8 mouse cellular contexts compared by ENCODE assay signal in the genomic region with DNA sequence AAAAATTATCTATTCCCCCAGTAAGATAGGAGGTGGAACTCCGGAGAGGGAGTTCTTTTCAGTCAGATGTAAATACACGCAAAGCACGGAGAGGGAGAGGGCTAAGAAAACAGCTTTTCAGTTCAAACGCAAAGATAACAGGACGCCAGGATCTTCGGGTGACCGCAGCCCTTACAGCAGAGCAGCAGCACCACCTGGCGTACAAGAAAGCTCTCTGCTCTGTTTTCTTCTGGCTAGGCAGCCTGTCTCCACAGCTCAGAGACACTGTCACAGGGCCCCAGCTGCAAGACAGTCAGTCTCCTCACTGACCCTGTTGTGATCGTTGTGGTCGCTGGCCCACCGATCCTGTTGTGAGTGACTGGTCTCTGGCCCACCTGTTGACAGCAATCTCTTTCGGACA. TPM values are rescaled to one million over a fixed set of nuclear protein-coding genes. Genes with fewer than 3 reads are reported as not detected.
A peak's percentile ranks its signal among the peaks of the same experiment; 100 is the strongest.
DNase-seq lines count a peak whose midpoint lies in the region; ATAC-seq and TF ChIP-seq lines count a peak whose summit lies in the region.

No protein-coding gene starts in this region.

- H3K9me3 ChIP-seq in forebrain, embryonic 14.5 days (replicated peaks; ENCODE audit: control insufficient read depth, low read length) = no peaks in the 10 kb centered on the region
- no peaks in the 10 kb centered on the region for H3K9me3 ChIP-seq in liver, postnatal 0 days (ENCODE audit: low read length)
- no peaks in the 10 kb centered on the region for H3K9me3 ChIP-seq in neural tube, embryonic 15.5 days (replicated peaks)

- H3K4me2 ChIP-seq in forebrain, embryonic 14.5 days (ENCODE audit: low read length) = peak overlapping the region; percentile 35
- peak overlapping the region; percentile 56 for H3K4me2 ChIP-seq in liver, postnatal 0 days (ENCODE audit: low read depth, low read length)
- H3K4me2 ChIP-seq in neural tube, embryonic 15.5 days = peak overlapping the region; percentile 49

- H3K9ac ChIP-seq in forebrain, embryonic 14.5 days (ENCODE audit: low read length) = no peak overlapping the region
- no peak overlapping the region for H3K9ac ChIP-seq in liver, postnatal 0 days (replicated peaks)
- 0 out of 2 replicates have a peak overlapping the region, but pooled peaks have one; percentile 32 for H3K9ac ChIP-seq in neural tube, embryonic 15.5 days (replicated peaks)

- DNase-seq in CD8-positive naive resting alpha-beta T cell, adult 2 months (ENCODE audit: low read depth in 2 of 2, low spot score in 2 of 2) = peak; percentile 49 to 69
- DNase-seq in c-Kit-positive CD71-positive TER-119-negative erythroid progenitor cells, embryonic 14.5 days (ENCODE audit: low read depth) = peak; percentile 46
- DNase-seq in forebrain, embryonic 14.5 days (ENCODE audit: low spot score) = peak; percentile 88
- DNase-seq in heart, postnatal 14 days = peak; percentile 73 to 79
- DNase-seq in large intestine, adult 2 months (ENCODE audit: low read depth, low spot score) = peak; percentile 10
- peak; percentile 72 for DNase-seq in liver, postnatal 0 days
- DNase-seq in testis, postnatal 10 days (ENCODE audit: low spot score) = peak; percentile 81

- intact Hi-C loops in heart, postnatal 14 days (cut with DNase I) = loop anchor here (1.0 to 10.0 kb wide), 4 partner anchors 129 to 512 kb away; no protein-coding TSS in a partner anchor

- no peak overlapping the region for H3K4me3 ChIP-seq in forebrain, embryonic 14.5 days (ENCODE audit: low read depth, low read length)
- H3K4me3 ChIP-seq in liver, postnatal 0 days (ENCODE audit: low read depth, low read length) = peak overlapping the region; percentile 19; the same call in 1 of the 2 replicates
- no peak overlapping the region for H3K4me3 ChIP-seq in neural tube, embryonic 15.5 days (replicated peaks)

- TF ChIP-seq CTCF in liver, postnatal 0 days (IDR thresholded peaks at IDR 0.05; ENCODE audit: low read depth) = peak; percentile 90

- H3K27me3 ChIP-seq in forebrain, embryonic 14.5 days (replicated peaks; ENCODE audit: control insufficient read depth, insufficient read depth, low read length) = peaks cover 37% of the 10 kb centered on the region
- 0 out of 2 replicates have a peak, but pooled peaks cover 3% of the 10 kb centered on the region for H3K27me3 ChIP-seq in liver, postnatal 0 days (ENCODE audit: insufficient read depth, low read length)
- H3K27me3 ChIP-seq in neural tube, embryonic 15.5 days (replicated peaks) = peaks cover 21% of the 10 kb centered on the region

- no peaks in the 10 kb centered on the region for H3K4me1 ChIP-seq in forebrain, embryonic 14.5 days (ENCODE audit: control insufficient read depth, insufficient read depth, low read length)
- 0 out of 2 replicates have a peak, but pooled peaks cover 3% of the 10 kb centered on the region for H3K4me1 ChIP-seq in liver, postnatal 0 days (ENCODE audit: insufficient read depth)
- 0 out of 2 replicates have a peak, but pooled peaks cover 7% of the 10 kb centered on the region for H3K4me1 ChIP-seq in neural tube, embryonic 15.5 days

- peak; percentile 75; the same call in 1 of the 2 replicates for ATAC-seq in forebrain, embryonic 14.5 days
- ATAC-seq in liver, postnatal 0 days = peak; percentile 48; the same call in 1 of the 2 replicates
- peak; percentile 75; the same call in 1 of the 2 replicates for ATAC-seq in neural tube, embryonic 15.5 days (ENCODE audit: low FRiP score)

- 2% methylated on average over 12 of the region's 12 CpGs for WGBS in forebrain, embryonic 14.5 days
- WGBS in large intestine, adult 2 months = 2% methylated on average over 12 of the region's 12 CpGs
- 2% methylated on average over 12 of the region's 12 CpGs for WGBS in liver, postnatal 0 days (ENCODE audit: insufficient replicate concordance)
- under 1% methylated on average over 12 of the region's 12 CpGs for WGBS in neural tube, embryonic 15.5 days

- no peak for TF ChIP-seq EP300 in liver, postnatal 0 days (IDR thresholded peaks at IDR 0.05; ENCODE audit: low read depth)

- no peaks in the 10 kb centered on the region for H3K36me3 ChIP-seq in forebrain, embryonic 14.5 days (ENCODE audit: control insufficient read depth, insufficient read depth, low read length)
- H3K36me3 ChIP-seq in liver, postnatal 0 days (replicated peaks; ENCODE audit: insufficient read depth, low read length) = no peaks in the 10 kb centered on the region
- H3K36me3 ChIP-seq in neural tube, embryonic 15.5 days = no peaks in the 10 kb centered on the region

- H3K27ac ChIP-seq in forebrain, embryonic 14.5 days (ENCODE audit: low read depth, low read length) = no peak overlapping the region
- H3K27ac ChIP-seq in liver, postnatal 0 days (ENCODE audit: low read depth) = no peak overlapping the region
- no peak overlapping the region for H3K27ac ChIP-seq in neural tube, embryonic 15.5 days (replicated peaks)

RNA-seq across cellular contexts. Expression of gene 4930447C04Rik, which starts 36.1 kb away (rescaled TPM):
- polyA plus RNA-seq in forebrain, embryonic 14.5 days (2014; fragmentation: Nextera tagmentation; extraction: Ambion mirVana) = 1.3 and 1.5 TPM in 2 replicates
- total RNA-seq in heart, postnatal 14 days (2021) = under 1 TPM; 0.41 to 0.46 TPM
- polyA plus RNA-seq in large intestine, adult 2 months (2012; rRNA removed) = not detected in 2 replicates
- polyA plus RNA-seq in liver, postnatal 0 days (2015; fragmentation: Nextera tagmentation; extraction: Ambion mirVana) = 0.07 and 0.14 TPM in 2 replicates
- 7.4 and 9.7 TPM in 2 replicates for polyA plus RNA-seq in neural tube, embryonic 15.5 days (2015; fragmentation: Nextera tagmentation; extraction: Ambion mirVana)

RNA-seq across cellular contexts. Expression of gene Six6, which starts 37.0 kb away (rescaled TPM):
- polyA plus RNA-seq in forebrain, embryonic 14.5 days (2014; fragmentation: Nextera tagmentation; extraction: Ambion mirVana) = 1.5 and 1.9 TPM in 2 replicates
- total RNA-seq in heart, postnatal 14 days (2021) = not detected
- polyA plus RNA-seq in large intestine, adult 2 months (2012; rRNA removed) = not detected in 2 replicates
- polyA plus RNA-seq in liver, postnatal 0 days (2015; fragmentation: Nextera tagmentation; extraction: Ambion mirVana) = not detected in 2 replicates
- not detected in 2 replicates for polyA plus RNA-seq in neural tube, embryonic 15.5 days (2015; fragmentation: Nextera tagmentation; extraction: Ambion mirVana)

Comparison
In these comparisons a context has a peak if more than half of its experiments do, and no peak if none do; other contexts are left out.
1. DNase-seq: peak in every context shown above with its lines; median percentile 88 in forebrain, embryonic 14.5 days; 81 in testis, postnatal 10 days; 76 in heart, postnatal 14 days; 72 in liver, postnatal 0 days; 59 in CD8-positive naive resting alpha-beta T cell, adult 2 months; 46 in c-Kit-positive CD71-positive TER-119-negative erythroid progenitor cells, embryonic 14.5 days; 10 in large intestine, adult 2 months.